Mouse (Mus musculus) myocyte (in vitro differentiated cells): ENCODE measurements around the gene Dph3.

Experiments
- CEBPB ChIP-seq: IDR thresholded peaks from 2 replicates; pipeline ENCODE4 v1.6.1; 2011; ENCODE audit warnings: mild to moderate bottlenecking, moderate library complexity; ENCODE audit not compliant: poor library complexity, insufficient read depth, severe bottlenecking
- E2F4 ChIP-seq: IDR thresholded peaks from one replicate; pipeline ENCODE4 v1.6.1; 2011; ENCODE audit warnings: mild to moderate bottlenecking, control low read depth, moderate library complexity; ENCODE audit not compliant: insufficient read depth
- MAX ChIP-seq: IDR thresholded peaks from one replicate; pipeline ENCODE4 v1.6.1; 2011; ENCODE audit warnings: low read depth, mild to moderate bottlenecking, control low read depth
- MYOD1 ChIP-seq, 3 experiments: IDR thresholded peaks; one replicate each; pipeline ENCODE4 v1.6.1; 2011; ENCODE audit warnings: control low read depth in 2 of 3, low read depth in 2 of 3, mild to moderate bottlenecking in 2 of 3, moderate library complexity in 1 of 3; ENCODE audit not compliant: insufficient read length in 2 of 3, control insufficient read depth in 1 of 3
- MYOG ChIP-seq, 3 experiments: IDR thresholded peaks; one replicate each; pipeline ENCODE4 v1.6.1; 2011; ENCODE audit warnings: control low read depth in 2 of 3, low read depth in 2 of 3, mild to moderate bottlenecking in 2 of 3; ENCODE audit not compliant: insufficient read length in 2 of 3, control insufficient read depth in 1 of 3, insufficient read depth in 1 of 3
- POLR2A ChIP-seq: IDR thresholded peaks from one replicate; pipeline ENCODE4 v1.6.1; 2011; ENCODE audit warnings: low read depth, mild to moderate bottlenecking, control low read depth, moderate library complexity; ENCODE audit not compliant: insufficient read length
- TCF3 ChIP-seq: IDR thresholded peaks from one replicate; pipeline ENCODE4 v1.6.1; 2011; ENCODE audit warnings: low read depth, control low read depth; ENCODE audit not compliant: insufficient read length
- USF1 ChIP-seq: IDR thresholded peaks from one replicate; pipeline ENCODE4 v1.6.1; 2011; ENCODE audit warnings: low read depth, mild to moderate bottlenecking, control low read depth, moderate library complexity

DNA sequence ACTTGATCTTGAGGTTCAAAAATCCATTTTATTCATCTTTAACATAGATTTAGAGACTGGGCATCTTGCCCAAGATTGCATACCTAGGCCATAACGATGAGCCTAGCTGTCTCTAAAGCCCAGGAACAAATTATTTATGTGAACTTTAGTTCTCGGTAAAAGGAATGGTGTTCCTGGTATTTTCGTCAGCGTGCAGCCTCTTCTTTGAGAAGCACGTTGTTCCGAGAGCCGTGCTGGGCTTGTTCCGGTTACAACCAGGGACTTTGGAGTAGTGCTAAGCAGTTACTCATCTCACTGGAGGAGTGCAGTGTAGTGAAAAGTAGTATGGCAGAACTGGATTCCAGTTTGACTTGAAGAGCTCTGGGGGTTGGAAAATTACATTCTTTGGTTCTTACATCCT lies 697 bp upstream of the Dph3 start:
- TF ChIP-seq TCF3 (no peak), CEBPB (no peak), E2F4 (no peak), MYOD1 (IDR thresholded peaks at IDR 0.05; ENCODE audit: control insufficient read depth in 1 of 3, insufficient read length in 2 of 3, low read depth in 2 of 3) (no peak), POLR2A (no peak), MAX (no peak), USF1 (no peak), MYOG (IDR thresholded peaks at IDR 0.05; ENCODE audit: control insufficient read depth in 1 of 3, insufficient read depth in 1 of 3, insufficient read length in 2 of 3, low read depth in 2 of 3) (no peak)
